Mouse (Mus musculus) brain, adult 10 weeks (tissue): ENCODE measurements around the gene Cnnm2. TPM values are rescaled to one million over a fixed set of nuclear protein-coding genes. Genes with fewer than 3 reads are reported as not detected.

Source experiments
- polyA plus RNA-seq: library from polyadenylated mRNA; stranded (reverse); fragments of 350-450 nt; fragmentation: Illumina TruSeq; extraction: RNeasy Lipid Tissue Mini Kit (QIAGEN cat#74804); gene quantifications from one replicate; pipeline ENCODE4 v1.2.3, GENCODE M21; 2015; ENCODE audit warnings: low read depth, low replicate concordance

The Cnnm2 gene
- polyA plus RNA-seq = 20.5 TPM

DNA sequence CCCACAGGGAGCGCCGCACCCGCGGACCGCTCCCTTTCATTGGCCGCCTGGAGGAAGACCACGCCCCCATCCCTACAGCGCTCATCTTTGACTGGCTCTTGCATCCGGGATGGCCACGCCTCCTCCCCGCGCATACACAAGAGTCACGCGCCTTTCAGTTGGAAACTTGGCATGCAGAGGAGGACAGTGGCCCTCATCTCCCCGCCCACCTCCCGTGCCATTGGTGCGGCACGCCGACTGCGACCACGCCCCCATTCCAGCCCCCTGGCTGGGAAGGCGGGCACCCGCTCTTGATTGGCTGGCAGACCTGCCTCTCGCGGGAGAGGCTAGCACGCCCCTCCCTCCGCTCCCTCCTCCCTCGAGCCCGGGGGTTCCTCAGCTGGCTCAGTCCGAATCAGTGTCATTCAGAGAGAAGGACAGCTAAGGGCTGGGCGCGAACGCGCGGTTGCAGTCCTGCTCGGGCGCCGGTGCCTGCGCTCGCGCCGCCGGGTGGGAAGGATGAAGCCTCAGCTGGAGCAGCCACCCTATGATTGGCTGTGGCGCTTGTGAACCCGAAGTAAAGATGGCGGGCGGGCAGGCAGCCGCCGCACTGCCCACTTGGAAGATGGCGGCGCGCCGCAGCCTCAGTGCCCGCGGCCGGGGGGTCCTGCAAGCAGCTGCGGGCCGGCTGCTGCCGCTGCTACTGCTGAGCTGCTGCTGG lies at the start of gene Cnnm2:
Gene Cnnm2 (plus strand): TSS at position 350 of the 700 bp plus-strand sequence.

Other genes with a start within 250 kb of the Cnnm2 start
- 279 TPM for gene Arl3, start 188.4 kb upstream of the Cnnm2 start, polyA plus RNA-seq
- 3.7 TPM for gene Sfxn2, start 188.2 kb upstream of the Cnnm2 start, polyA plus RNA-seq
- gene Wbp1l, start 162.5 kb upstream of the Cnnm2 start, polyA plus RNA-seq = 18.6 TPM
- not detected for gene Cyp17a1, start 88.4 kb upstream of the Cnnm2 start, polyA plus RNA-seq
- gene Borcs7, start 71.7 kb upstream of the Cnnm2 start, polyA plus RNA-seq = 23.9 TPM
- gene As3mt, start 54.1 kb upstream of the Cnnm2 start, polyA plus RNA-seq = 18.2 TPM